Mouse (Mus musculus) embryonic facial prominence, embryonic 13.5 days (tissue): ENCODE measurements around the gene Fbxl13. TPM values are rescaled to one million over a fixed set of nuclear protein-coding genes. Genes with fewer than 3 reads are reported as not detected.

ENCODE experiments used
- ATAC-seq: fragments of 200-750 bp; cut with Nextera tagmentation; 2 replicates; pipeline ENCODE4 v1.8.0; 2017; ENCODE audit warnings: low read depth; ENCODE audit not compliant: insufficient number of reproducible peaks, insufficient read depth, low FRiP score, low TSS enrichment
- H3K27ac ChIP-seq: fragments of 300-500 bp; sonication (generic); 2 replicates; pipeline ENCODE4 v1.5.1; 2015; ENCODE audit warnings: moderate library complexity, mild to moderate bottlenecking, inconsistent platforms
- H3K27me3 ChIP-seq: fragments of 300-500 bp; sonication (generic); 2 replicates; pipeline ENCODE4 v1.6.1; 2015; ENCODE audit warnings: mild to moderate bottlenecking, inconsistent platforms
- H3K36me3 ChIP-seq: fragments of 300-500 bp; sonication (generic); 2 replicates; pipeline ENCODE4 v1.6.1; 2015; ENCODE audit warnings: mild to moderate bottlenecking, inconsistent platforms
- H3K4me1 ChIP-seq: fragments of 300-500 bp; sonication (generic); 2 replicates; pipeline ENCODE4 v1.6.1; 2015; ENCODE audit warnings: inconsistent platforms
- H3K4me2 ChIP-seq: fragments of 300-500 bp; sonication (generic); 2 replicates; pipeline ENCODE4 v1.6.1; 2015; ENCODE audit warnings: moderate library complexity, mild to moderate bottlenecking, inconsistent platforms
- H3K4me3 ChIP-seq: fragments of 300-500 bp; sonication (generic); 2 replicates; pipeline ENCODE4 v1.5.1; 2015; ENCODE audit warnings: mild to moderate bottlenecking, inconsistent platforms
- H3K9ac ChIP-seq: fragments of 300-500 bp; sonication (generic); 2 replicates; pipeline ENCODE4 v1.6.1; 2015; ENCODE audit warnings: mild to moderate bottlenecking, inconsistent platforms
- H3K9me3 ChIP-seq: fragments of 300-500 bp; sonication (generic); 2 replicates; pipeline ENCODE4 v1.6.1; 2016; ENCODE audit warnings: inconsistent platforms
- WGBS: fragments of 180-500 bp; shearing (Covaris S2); methylation state at CpG from one replicate; pipeline ENCODE4 v1.1.7; 2015; ENCODE audit warnings: mixed read lengths; 5-methylcytosine and 5-hydroxymethylcytosine counted together
- polyA plus RNA-seq: library from polyadenylated mRNA; unstranded; fragments of >200 nt; fragmentation: Nextera tagmentation; extraction: Ambion mirVana; gene quantifications from 2 replicates; pipeline ENCODE4 v1.2.1, GENCODE M21; 2015

The Fbxl13 gene
- polyA plus RNA-seq, 1 experiment from 2014 or later: 0.14 TPM

GRCm38 (mm10) chr5:21509801-21510200, 135.6 kb downstream of the Fbxl13 start:
- H3K36me3 ChIP-seq: no peaks in the 10 kb centered on the region

DNA sequence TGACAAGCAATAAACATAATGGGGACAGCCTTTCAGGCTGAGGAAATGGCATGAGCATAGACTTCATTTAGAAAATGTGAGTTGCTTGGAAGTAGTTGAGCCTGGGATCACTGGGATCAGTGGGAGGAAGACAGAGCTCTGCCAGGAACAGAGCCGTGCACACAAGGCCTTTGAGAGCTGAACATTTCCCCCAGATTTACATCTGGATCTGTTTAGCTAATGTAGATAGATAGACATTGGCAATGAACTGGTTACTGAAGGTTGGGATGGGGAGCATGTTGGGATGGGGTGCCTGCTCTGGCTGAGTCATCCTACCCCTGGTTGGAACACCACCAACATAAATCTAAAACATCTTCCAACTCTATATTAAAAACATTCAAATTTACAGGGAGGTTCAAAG, 138.5 kb downstream of the Fbxl13 start:
- Histone ChIP-seq H3K4me1 (peaks cover 21% of the 10 kb centered on the region), H3K9me3 (no peaks in the 10 kb centered on the region), H3K36me3 (no peaks in the 10 kb centered on the region), H3K27me3 (no peaks in the 10 kb centered on the region), H3K4me3 (no peak overlapping the region), H3K27ac (peak overlapping the region; percentile 55; the same call in 1 of the 2 replicates), H3K9ac (no peak overlapping the region), H3K4me2 (no peak overlapping the region)
- peak; percentile 62; the same call in 1 of the 2 replicates for ATAC-seq
- 26% methylated on average over 1 of the region's 1 CpGs for WGBS

More at GRCm38 (mm10) chr5:21509801-21510200, 135.6 kb downstream of the Fbxl13 start:
- Histone ChIP-seq H3K4me3 (no peak overlapping the region), H3K9me3 (no peaks in the 10 kb centered on the region), H3K4me2 (no peak overlapping the region), H3K27me3 (no peaks in the 10 kb centered on the region), H3K4me1 (peaks cover 25% of the 10 kb centered on the region), H3K27ac (no peak overlapping the region), H3K9ac (no peak overlapping the region)
- WGBS: 80% methylated on average over 4 of the region's 4 CpGs
- ATAC-seq: no peak

DNA sequence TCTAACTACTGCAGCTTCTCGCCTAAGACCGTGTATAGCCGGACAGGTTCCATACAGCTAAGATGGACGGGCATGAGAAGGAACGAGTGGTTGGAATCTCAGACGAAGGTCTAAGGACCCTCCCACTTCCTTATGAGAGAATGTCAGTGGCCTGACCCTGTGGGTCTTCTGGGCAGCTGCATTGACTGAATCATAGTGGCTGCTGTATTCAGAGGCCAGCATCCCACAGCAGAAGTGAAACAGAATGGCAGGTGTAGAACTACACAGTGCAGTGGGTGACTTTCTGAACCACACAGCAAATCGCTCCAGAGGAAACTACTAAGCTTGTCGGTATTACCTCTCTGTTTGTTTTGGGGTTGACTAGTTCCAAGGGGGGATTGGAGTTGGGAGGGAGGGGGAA, 140.3 kb downstream of the Fbxl13 start:
- no peaks in the 10 kb centered on the region for H3K9me3 ChIP-seq
- peaks cover 29% of the 10 kb centered on the region for H3K4me1 ChIP-seq
- H3K36me3 ChIP-seq: no peaks in the 10 kb centered on the region
- no peak overlapping the region for H3K4me3 ChIP-seq
- no peak overlapping the region for H3K27ac ChIP-seq
- no peak overlapping the region for H3K9ac ChIP-seq
- 89% methylated on average over 8 of the region's 8 CpGs for WGBS
- no peak overlapping the region for H3K4me2 ChIP-seq
- ATAC-seq: no peak
- H3K27me3 ChIP-seq: no peaks in the 10 kb centered on the region

DNA sequence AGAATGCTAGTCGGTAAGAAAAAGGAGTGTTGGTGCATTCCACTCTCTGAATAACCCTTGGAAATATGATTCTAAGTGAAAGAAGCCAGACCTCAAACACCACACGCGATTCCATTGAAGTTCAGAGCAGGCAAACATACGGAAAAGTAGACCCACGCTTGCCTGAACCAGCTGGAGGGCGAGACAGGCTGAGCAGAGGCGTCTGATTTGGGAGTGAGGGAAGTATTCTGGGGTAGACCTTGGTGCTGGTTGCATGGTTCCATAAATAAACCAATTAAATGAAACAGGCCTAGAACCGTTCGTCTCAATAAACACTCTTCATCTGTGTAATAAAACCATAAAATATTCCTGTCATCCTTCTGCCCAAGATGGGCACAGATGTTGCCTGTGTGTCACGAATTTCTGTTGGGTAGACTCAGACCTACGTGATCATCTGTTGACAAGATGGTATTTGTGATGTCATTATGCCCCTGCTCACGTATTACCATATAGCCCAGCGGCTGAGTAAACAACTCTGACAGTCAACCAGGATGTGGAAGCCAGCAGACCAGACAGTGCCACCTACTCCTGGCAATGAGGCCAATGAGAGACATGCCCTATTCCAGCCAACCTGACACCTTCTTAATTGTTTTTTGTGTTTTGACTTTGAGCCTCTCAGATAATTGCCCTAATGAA, 142.4 kb downstream of the Fbxl13 start:
- Histone ChIP-seq H3K27me3 (no peaks in the 10 kb centered on the region), H3K9ac (no peak overlapping the region), H3K27ac (no peak overlapping the region), H3K4me1 (peaks cover 29% of the 10 kb centered on the region), H3K4me3 (no peak overlapping the region), H3K36me3 (no peaks in the 10 kb centered on the region), H3K9me3 (no peaks in the 10 kb centered on the region), H3K4me2 (no peak overlapping the region)
- WGBS: 55% methylated on average over 13 of the region's 13 CpGs
- 0 out of 2 replicates have a peak, but pooled peaks have one; percentile 58 for ATAC-seq

- Histone ChIP-seq H3K9ac (no peak overlapping the region), H3K4me3 (no peak overlapping the region), H3K27me3 (no peaks in the 10 kb centered on the region), H3K9me3 (no peaks in the 10 kb centered on the region), H3K36me3 (no peaks in the 10 kb centered on the region), H3K4me1 (peaks cover 26% of the 10 kb centered on the region), H3K27ac (no peak overlapping the region), H3K4me2 (no peak overlapping the region)
- 79% methylated on average over 2 of the region's 2 CpGs for WGBS
- ATAC-seq: no peak
Measured at GRCm38 (mm10) chr5:21500941-21501340, 144.5 kb downstream of the Fbxl13 start.

GRCm38 (mm10) chr5:21500133-21500532, 145.3 kb downstream of the Fbxl13 start:
- H3K9ac ChIP-seq: no peak overlapping the region
- H3K27ac ChIP-seq: no peak overlapping the region
- H3K4me3 ChIP-seq: no peak overlapping the region
- H3K4me1 ChIP-seq: peaks cover 35% of the 10 kb centered on the region
- H3K27me3 ChIP-seq: no peaks in the 10 kb centered on the region
- H3K36me3 ChIP-seq: no peaks in the 10 kb centered on the region
- ATAC-seq: no peak
- H3K4me2 ChIP-seq: no peak overlapping the region
- no peaks in the 10 kb centered on the region for H3K9me3 ChIP-seq
- WGBS: 73% methylated on average over 10 of the region's 10 CpGs

GRCm38 (mm10) chr5:21498925-21499324, 146.5 kb downstream of the Fbxl13 start:
- H3K9ac ChIP-seq: no peak overlapping the region
- ATAC-seq: no peak
- H3K27me3 ChIP-seq: no peaks in the 10 kb centered on the region
- H3K4me2 ChIP-seq: no peak overlapping the region
- H3K9me3 ChIP-seq: no peaks in the 10 kb centered on the region
- no peak overlapping the region for H3K27ac ChIP-seq
- H3K4me3 ChIP-seq: no peak overlapping the region
- H3K4me1 ChIP-seq: peaks cover 42% of the 10 kb centered on the region
- no peaks in the 10 kb centered on the region for H3K36me3 ChIP-seq
- WGBS: 88% methylated on average over 11 of the region's 11 CpGs

GRCm38 (mm10) chr5:21498490-21498889, 146.9 kb downstream of the Fbxl13 start:
- WGBS: 93% methylated on average over 2 of the region's 2 CpGs
- Histone ChIP-seq H3K9me3 (no peaks in the 10 kb centered on the region), H3K4me2 (no peak overlapping the region), H3K9ac (no peak overlapping the region), H3K4me3 (no peak overlapping the region), H3K27me3 (no peaks in the 10 kb centered on the region), H3K4me1 (peaks cover 46% of the 10 kb centered on the region), H3K27ac (no peak overlapping the region), H3K36me3 (no peaks in the 10 kb centered on the region)
- no peak for ATAC-seq

DNA sequence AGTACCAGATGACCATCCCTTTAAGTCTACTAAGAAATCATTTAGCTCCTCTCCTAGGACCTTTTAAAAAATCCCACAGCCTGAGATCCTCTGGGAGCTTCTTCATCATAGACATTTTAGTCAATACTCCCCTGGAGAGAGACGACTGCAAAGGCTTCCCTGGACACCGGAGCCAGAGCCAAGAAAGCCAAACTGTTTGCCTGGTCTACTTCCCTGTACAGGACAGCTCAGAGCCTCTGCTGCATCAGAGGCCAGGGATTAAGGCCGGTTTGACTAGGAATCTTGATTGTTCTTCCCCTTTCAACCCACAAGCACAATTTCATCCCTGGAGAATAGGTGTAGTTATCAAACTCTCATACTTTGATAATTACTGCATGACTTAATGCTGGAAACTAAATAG, 148.6 kb downstream of the Fbxl13 start:
- WGBS: 39% methylated on average over 3 of the region's 3 CpGs
- Histone ChIP-seq H3K4me1 (peaks cover 54% of the 10 kb centered on the region), H3K9me3 (no peaks in the 10 kb centered on the region), H3K27me3 (no peaks in the 10 kb centered on the region), H3K4me3 (no peak overlapping the region), H3K9ac (no peak overlapping the region), H3K4me2 (no peak overlapping the region), H3K27ac (peak overlapping the region; percentile 66; the same call in 1 of the 2 replicates), H3K36me3 (no peaks in the 10 kb centered on the region)
- no peak for ATAC-seq

DNA sequence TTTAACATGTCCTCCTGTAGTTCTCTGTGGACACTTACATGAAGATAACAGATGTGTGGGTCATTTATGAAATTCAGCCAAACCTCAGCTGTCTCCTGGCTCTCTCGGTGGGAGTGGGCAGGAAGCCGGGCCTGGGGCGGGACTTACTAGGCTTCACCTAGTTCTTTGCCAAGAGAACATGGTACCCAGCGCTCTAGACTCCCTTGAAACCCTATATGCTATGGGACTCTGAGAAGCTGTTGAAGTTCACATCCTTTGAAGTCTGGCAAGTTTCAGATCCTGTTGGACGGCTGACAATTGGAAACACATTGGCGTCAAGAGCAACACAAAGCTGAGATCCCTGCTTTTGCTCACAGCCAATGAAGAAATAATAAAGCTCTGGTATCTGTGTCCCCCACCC, 149.1 kb downstream of the Fbxl13 start:
- no peak overlapping the region for H3K4me3 ChIP-seq
- H3K27ac ChIP-seq: peak overlapping the region; percentile 66
- 22% methylated on average over 6 of the region's 6 CpGs for WGBS
- no peak overlapping the region for H3K9ac ChIP-seq
- no peak for ATAC-seq
- H3K4me2 ChIP-seq: no peak overlapping the region
- no peaks in the 10 kb centered on the region for H3K9me3 ChIP-seq
- peaks cover 54% of the 10 kb centered on the region for H3K4me1 ChIP-seq
- H3K27me3 ChIP-seq: no peaks in the 10 kb centered on the region
- no peaks in the 10 kb centered on the region for H3K36me3 ChIP-seq

DNA sequence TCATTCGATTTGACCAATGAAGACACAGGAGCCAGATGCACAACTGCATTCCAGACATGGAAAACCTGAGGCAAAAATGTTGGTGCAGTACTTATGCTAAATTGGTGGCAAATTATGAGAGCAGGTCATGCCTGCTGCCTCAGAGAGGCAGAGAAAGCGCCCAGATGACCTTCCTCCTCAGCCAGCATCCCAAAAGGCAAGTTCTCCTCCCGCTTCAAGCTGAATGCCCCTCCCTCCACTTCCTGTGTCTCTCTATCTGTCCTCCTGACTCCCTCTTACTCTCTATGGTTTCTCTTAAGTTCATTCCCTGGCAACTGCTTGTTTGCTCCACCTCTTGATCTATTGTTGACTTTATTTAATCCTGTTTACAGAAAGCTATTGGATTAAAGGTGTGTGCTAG, 150.7 kb downstream of the Fbxl13 start:
- ATAC-seq: no peak
- Histone ChIP-seq H3K27ac (no peak overlapping the region), H3K9ac (no peak overlapping the region), H3K9me3 (no peaks in the 10 kb centered on the region), H3K4me2 (no peak overlapping the region), H3K36me3 (no peaks in the 10 kb centered on the region), H3K4me3 (no peak overlapping the region), H3K27me3 (no peaks in the 10 kb centered on the region), H3K4me1 (peaks cover 62% of the 10 kb centered on the region)
- WGBS: 36% methylated on average over 3 of the region's 3 CpGs

DNA sequence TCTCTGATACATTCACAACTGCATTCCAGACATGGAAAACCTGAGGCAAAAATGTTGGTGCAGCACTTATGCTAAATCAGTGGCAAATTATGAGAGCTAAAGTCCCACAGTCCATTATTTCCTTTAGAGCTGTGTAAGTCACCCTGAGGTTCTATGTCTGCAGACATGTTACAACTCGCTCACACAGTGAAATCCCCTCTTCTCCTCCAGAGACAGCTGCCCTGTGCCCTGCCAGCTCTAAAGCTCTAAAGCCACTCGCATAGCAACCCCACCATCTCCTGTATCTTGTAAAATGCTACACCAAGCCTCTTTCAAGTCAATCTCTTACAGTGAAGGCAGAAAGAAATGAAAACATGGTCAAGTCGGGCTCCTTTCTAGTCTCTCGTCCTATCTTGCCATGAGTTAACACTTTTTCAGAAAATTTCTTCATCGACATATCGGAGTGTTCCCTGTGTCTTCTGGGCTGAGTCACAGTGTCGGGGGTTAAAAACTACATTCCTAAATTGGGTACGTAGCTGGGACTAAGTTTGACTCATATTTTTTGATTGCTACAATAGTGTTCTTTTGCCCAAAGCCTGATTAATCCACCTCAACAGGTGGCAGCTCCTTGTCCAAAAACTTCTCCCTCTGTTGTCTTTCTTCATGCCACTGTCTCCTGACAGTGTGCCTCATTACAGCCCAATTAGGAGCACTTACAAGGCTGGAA, 152.0 kb downstream of the Fbxl13 start:
- H3K36me3 ChIP-seq: no peaks in the 10 kb centered on the region
- H3K4me1 ChIP-seq: peaks cover 74% of the 10 kb centered on the region
- no peaks in the 10 kb centered on the region for H3K27me3 ChIP-seq
- H3K9me3 ChIP-seq: no peaks in the 10 kb centered on the region
- H3K27ac ChIP-seq: no peak overlapping the region
- H3K9ac ChIP-seq: no peak overlapping the region
- 75% methylated on average over 8 of the region's 8 CpGs for WGBS
- no peak for ATAC-seq
- H3K4me3 ChIP-seq: no peak overlapping the region
- no peak overlapping the region for H3K4me2 ChIP-seq
